Mouse (Mus musculus): ENCODE measurements around the gene Rheb.
"Not testable (repeated sequence)": the region's sequence is repeated elsewhere in the genome, so short reads cannot be mapped to it uniquely, and the experiment has no call there.

The Rheb gene

DNA sequence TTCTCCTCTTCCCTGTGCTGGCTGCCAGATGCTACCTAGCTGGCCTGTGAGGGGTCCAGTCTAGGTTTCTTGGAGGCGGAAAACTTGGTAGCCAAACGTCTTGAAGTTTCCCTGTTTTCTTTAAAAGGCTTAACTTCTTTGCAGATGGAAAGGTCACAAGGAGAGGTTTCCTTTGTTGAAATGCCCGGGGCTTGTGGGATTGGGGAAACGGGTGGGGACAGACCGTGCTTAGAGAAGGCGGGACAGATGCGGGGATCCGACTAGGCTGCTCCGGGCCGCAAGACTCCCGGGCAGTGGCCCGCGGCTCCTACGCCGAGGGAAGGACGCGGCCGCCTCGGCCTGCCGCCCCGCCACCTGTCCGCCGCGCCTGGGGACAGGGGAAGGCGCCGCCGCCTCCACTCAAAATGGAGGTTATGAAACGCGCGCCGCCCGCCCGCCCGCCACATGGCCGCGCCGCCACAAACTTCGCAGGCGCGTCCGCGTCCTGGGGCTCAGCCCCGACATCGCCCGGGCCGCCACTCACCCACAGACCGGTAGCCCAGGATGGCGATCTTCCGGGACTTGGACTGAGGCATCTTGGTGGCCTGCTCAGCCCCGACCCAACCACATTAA is 656 bp downstream of the Rheb start:
- DNase-seq (ENCODE audit: low read depth, low spot score), result no peak

- no peak for DNase-seq (ENCODE audit: low read depth, low spot score)
These were observed 1.4 kb downstream of the Rheb start for GRCm38 (mm10) chr5:24840975-24841431.

DNA sequence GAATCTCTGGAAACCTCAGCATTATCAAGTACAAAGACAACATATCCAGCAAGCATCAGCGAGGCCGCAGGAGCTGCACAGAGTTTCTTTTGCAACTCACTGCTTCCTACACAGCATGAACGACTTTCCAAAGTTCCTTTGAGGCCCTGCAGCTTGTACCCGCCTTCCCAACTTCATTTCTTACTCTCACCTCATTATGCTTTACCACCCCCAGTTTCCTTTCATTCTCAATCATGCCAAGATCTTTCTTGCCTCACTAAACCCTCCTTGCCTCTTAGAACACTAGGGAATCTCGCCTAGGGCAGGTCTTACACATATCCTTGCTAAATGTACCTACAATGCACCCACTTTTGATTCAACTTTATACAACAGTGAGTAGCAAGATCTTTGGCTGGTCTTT is 7.9 kb downstream of the Rheb start:
- DNase-seq (ENCODE audit: low read depth, low spot score), result peak; percentile 55

DNA sequence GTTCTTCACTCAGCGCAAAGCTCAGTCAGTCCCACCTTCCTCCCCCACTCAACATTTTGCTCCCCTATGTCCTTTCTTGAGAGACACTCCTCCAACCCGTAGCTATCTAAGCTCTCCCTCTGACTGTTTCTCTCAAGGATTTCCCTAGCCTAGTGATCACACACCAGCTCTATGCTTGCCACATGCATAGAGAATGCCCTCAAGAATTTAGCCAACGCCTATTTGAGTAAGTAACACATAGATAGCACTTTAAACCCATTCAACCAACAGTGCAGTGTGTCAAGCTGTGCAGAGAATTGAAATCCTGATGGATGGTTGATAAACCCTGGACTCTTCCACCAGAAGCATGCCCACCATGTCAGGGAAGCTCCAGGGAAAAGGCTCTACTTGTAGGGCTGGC is 10.5 kb downstream of the Rheb start:
- no peak for DNase-seq (ENCODE audit: low read depth, low spot score)

- DNase-seq (ENCODE audit: low read depth, low spot score), result no peak
These were observed 14.0 kb downstream of the Rheb start for GRCm38 (mm10) chr5:24828446-24828845.

GRCm38 (mm10) chr5:24827173-24827572 is 15.3 kb downstream of the Rheb start:
- no peak for DNase-seq (ENCODE audit: low read depth, low spot score)

- DNase-seq (ENCODE audit: low read depth, low spot score), result no peak
These were observed 16.2 kb downstream of the Rheb start for GRCm38 (mm10) chr5:24826056-24826770.

DNA sequence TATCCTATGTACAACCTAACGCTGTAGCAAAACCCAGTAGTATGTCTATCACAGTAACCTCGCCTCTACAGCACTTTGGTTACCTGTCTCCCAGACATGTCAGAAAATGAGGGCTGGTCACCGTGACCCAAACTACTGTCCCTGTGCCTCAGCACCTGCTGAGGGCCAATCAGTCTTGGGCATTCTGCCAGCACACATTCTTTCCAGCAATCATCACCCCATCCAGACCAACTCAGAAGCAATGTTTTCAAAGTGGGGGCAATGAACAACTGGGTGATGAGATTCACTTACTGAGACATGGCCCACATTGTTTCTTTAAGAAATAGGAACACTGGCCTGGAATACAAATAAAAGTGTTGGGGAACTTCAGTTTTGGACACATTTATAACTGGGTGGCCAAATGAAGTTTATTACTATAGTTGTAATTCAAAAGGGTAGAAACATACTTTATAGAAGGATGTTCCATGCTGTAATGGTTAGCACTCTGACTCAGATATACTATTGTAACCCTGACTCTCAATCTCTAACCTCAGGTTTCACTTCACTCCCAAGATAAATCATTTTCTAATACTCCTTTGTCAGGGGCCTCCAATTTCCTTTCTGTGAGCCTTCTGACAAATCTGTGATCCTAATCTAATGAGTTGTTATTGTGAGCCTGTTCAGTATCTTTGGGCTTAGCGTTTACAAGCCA is 16.9 kb downstream of the Rheb start:
- DNase-seq (ENCODE audit: low read depth, low spot score), result no peak

- no peak for DNase-seq (ENCODE audit: low read depth, low spot score)
These were observed 18.5 kb downstream of the Rheb start for GRCm38 (mm10) chr5:24823864-24824405.

- DNase-seq (ENCODE audit: low read depth, low spot score), result no peak
These were observed 19.6 kb downstream of the Rheb start for GRCm38 (mm10) chr5:24822781-24823180.

DNA sequence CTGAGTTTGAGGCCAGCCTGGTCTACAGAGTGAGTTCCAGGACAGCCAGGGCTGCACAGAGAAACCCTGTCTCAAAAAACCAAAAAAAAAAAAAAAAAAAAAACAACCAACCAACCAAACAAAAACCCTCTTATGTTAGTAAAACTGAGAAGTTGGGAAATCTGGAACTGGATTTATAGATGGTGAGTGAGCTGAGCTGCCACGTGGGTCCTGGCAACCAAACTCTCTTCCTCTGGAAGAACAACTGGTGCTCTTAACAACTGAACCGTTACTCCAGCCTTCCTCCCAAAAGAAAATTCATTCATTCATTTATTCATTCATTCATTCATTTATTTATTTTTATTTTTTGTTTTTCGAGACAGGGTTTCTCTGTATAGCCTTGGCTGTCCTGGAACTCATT is 20.2 kb downstream of the Rheb start:
- DNase-seq (ENCODE audit: low read depth, low spot score), result not testable (repeated sequence)

DNA sequence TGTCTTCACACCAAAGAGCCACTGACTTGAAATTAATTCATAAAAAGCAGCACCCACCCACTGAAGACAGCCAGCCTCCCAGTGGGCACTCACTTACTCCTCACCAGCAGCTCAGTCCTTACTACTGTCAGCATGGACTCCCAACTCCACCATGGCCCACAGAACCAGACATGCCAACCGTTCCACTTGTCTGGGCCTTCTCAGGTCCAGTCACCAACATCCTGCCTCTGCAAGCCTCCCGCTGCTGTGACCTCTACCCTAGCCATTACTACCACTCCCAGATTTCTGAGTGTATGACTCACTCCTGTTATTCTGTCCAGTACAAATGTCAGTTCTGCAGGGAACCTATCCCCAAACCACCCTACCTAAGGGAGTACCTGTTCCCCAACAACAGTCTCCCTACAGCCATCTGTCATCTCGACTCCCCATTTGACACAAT is 21.0 kb downstream of the Rheb start:
- DNase-seq (ENCODE audit: low read depth, low spot score), result no peak

GRCm38 (mm10) chr5:24820627-24821026 is 21.8 kb downstream of the Rheb start:
- no peak for DNase-seq (ENCODE audit: low read depth, low spot score)

DNA sequence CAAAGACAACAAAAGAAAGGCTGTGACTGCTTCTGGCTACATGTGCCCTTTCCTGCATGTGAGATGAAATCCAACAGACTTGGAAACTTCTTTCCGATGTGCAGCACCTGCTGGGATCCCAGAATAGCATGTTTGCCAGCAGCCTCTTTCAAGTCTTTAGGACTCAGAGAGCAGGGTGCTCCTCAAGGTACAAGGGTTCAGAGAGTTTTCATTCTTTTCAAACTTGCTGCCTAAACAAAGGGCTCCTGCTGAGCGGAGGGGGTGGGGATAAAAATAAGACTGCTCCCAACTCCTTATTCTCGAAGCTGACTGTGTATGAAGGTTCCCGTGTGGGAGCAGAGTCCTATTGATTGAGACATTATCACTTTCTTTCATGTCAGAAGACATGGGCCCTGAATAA is 25.2 kb downstream of the Rheb start:
- no peak for DNase-seq (ENCODE audit: low read depth, low spot score)

DNA sequence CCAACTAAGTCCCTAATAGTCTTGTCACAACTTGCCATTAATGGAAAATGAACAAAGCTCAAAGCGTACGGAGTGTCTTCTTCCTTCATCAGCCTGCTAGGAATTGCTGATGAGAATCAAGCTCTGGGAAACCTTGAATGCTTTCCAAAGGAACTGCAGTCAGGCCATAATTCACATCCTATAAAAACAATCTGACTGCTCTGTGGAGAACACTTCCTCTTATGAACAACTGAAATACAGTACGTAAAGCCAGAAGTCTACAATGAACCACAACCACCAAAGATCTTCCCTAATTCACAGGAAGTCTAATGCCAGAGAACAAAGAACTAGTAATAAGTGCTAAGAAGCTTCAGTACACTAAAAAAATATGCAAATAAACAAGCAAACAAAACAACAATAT is 28.5 kb downstream of the Rheb start:
- no peak for DNase-seq (ENCODE audit: low read depth, low spot score)

GRCm38 (mm10) chr5:24813005-24813404 is 29.4 kb downstream of the Rheb start:
- DNase-seq (ENCODE audit: low read depth, low spot score), result no peak

DNA sequence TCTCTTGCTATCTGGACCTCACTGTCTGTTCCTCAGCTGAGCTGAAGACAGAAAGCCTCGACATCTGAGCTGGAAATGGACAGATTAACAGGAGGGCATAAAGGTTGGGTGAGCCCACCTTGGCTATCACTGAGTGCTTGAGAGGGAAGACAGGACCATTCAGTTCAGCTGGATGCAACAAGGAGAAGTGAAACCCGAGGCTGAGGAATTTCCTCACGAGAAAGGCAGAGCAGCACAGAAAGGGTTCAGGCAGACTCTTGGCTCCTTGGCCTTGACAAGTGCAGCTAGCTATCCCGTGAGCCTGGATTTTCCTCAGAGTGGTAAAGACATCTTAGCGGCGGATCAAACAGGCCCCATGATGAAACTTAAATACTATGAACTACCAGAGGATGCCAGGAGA is 37.2 kb downstream of the Rheb start:
- no peak for DNase-seq (ENCODE audit: low read depth, low spot score)

DNA sequence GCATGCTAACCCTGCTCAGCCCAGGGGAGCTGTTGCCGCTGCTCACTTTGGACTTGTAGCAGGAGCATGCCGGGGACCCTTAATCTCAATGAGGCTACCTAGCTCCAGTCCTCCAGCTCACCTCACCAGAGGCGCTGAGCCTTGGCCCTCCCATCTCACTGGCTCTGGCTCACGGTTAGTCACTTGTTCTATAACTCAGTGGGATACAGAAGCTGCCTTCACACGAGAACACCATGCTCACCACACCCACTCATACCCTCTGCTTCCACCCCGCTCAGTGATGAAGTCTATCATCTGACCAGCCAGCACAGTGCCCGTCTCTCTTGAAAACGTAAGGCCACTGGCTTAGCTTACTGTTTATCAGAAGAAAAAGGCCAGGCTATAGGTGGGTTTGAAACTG is 37.8 kb downstream of the Rheb start:
- DNase-seq (ENCODE audit: low read depth, low spot score), result peak; percentile 32

DNA sequence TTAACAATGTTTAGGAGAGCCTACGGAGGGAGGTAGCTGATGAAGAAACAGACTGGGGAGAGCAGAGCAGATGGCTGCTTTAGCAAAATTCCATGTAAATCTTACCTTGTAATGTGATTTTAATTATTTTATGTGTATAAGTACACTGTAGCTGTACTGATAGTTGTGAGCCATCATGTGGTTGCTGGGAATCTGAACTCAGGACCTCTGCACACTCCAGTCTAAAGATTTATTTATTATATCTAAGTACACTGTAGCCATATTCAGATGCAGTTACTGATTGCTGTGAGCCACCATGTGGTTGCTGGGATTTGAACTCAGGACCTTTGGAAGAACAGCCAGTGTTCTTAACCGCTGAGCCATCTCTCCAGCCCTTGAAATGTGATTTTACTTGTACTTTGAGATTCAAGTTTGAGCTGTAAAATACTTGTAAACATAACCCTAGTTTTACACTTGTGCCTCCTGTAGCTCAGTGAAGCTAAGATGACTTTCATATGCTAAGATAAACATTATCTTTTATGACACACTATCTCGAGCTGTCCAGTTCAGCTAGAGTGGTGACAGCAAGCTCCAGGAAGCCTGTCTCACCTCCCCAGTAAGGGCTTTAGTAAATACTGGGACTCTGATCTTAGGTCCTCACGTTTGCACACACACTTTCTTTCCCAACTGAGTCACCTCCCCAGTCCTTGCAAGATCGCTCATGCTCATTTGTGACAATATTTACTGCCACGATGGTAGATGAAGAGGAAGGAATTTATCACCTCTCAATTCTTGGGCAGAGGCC is 40.4 kb downstream of the Rheb start:
- no peak for DNase-seq (ENCODE audit: low read depth, low spot score)

DNA sequence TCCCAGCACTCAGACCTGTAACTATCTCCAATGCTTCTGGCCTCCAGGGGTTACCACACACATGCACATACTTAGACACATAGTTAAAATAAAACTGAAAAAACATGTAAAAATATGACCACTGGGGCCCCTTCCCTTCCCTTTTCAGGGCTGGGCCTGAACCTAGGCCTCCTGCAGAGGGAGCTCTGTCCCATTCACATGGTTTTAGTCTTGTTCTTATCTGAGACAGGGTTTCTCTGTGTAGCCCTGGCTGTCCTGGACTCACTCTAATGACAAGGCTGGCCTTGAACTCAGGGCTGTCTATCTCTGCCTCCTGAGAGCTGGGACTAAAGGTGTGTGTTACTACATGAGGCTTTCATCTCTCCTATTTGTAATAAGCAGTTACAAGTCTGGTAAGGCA is 42.0 kb downstream of the Rheb start:
- no peak for DNase-seq (ENCODE audit: low read depth, low spot score)

DNA sequence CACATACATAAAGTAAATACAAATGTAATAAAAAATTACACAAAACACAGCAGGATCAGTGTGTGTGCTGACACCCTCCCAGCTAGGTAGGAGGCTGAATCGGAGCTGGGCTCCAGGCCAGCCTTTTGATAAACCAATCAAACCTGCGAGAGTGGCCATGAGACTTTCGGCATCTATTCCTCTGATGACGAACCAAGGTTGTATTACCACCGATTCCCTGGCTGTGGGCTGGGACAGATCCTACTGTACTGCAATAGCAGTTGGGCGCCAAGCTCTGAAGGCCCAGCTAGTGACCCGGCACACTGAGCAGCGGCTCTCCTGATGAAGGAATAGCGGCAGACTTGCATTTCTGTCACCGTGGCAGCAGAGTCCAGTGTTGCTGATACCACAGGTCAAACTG is 43.8 kb downstream of the Rheb start:
- DNase-seq (ENCODE audit: low read depth, low spot score), result no peak

DNA sequence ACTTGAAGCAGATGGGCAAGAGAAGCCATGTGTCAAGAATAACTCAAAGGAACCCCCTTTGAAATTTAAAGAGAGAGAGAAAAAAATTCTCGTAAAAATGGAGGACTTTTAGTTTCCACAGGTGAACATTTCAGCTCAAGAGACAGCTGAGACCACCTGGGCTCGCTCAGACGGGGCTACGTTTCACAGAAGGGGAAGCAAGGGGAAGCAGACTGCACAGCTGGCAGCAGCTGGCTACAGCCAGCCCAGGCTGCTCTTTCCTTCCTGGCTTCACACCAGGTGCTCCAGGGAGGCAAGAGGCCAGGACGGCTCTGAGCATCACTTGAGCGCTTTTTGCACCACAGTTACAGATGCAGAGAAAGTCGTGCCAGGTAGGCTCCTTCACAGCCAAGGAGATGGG is 44.6 kb downstream of the Rheb start:
- no peak for DNase-seq (ENCODE audit: low read depth, low spot score)
